Mouse (Mus musculus): ENCODE measurements around the gene Tspear.

DNA sequence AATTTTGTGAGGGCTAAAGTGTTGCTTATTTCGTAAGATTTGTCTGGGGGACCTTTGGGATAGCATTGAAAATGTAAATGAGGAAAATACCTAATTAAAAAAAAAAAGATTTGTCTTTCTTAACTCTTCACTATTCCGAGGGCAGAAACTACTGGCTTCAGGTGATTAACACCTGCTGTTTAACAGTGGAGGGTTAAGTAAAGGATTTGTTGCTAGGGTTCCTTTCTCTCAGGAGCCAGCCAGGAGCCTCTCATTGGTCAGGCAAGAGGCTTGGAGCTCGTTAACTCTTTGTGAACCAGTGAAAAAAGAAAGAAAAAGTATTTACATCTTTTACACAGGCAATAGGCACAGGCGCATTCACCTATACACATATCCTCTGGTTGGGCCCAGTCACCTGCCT, 132.8 kb downstream of the Tspear start:
- TF ChIP-seq CTCF (IDR thresholded peaks at IDR 0.05; ENCODE audit: low read depth, low read length) (no peak), POLR2A (IDR thresholded peaks at IDR 0.05; ENCODE audit: extremely low read depth, insufficient read depth, low read length) (no peak)
